Mouse (Mus musculus) cerebellum, adult (tissue): ENCODE results near the gene Ifit1.
A peak's percentile ranks its signal among the peaks of the same experiment; 100 is the strongest.
"Not testable (repeated sequence)": the region's sequence is repeated elsewhere in the genome, so short reads cannot be mapped to it uniquely, and the experiment has no call there.

Experiments used
- ATAC-seq: cut with Nextera tagmentation; 2 replicates; pipeline ENCODE4 v1.9.2; 2017; ENCODE audit warnings: mild to moderate bottlenecking, moderate library complexity, mixed read lengths; ENCODE audit not compliant: insufficient number of reproducible peaks, low FRiP score, low TSS enrichment

Ifit1 gene

DNA sequence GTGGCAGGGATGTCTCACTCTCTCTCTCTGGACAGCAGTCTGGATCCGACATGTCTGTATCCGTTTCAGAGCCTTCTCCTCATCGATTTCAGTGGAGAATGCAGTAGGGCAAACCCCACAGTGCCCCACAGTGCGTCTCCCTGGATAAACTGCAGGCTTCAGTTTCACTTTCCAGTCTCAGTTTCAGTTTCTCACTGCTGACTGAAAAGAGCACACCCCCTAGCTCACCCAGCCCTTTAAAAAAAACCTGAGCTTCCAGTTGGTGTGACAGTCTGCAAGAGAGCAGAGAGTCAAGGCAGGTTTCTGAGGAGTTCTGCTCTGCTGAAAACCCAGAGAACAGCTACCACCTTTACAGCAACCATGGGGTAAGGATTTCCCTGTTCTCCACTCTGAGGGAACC is at the start of gene Ifit1, which contains the start of gene Ifit1bl2:
TSS of gene Ifit1 (plus strand) at position 249 of the 400 bp plus-strand sequence.
TSS of gene Ifit1bl2 (minus strand) at position 121 of the 400 bp plus-strand sequence.
- ATAC-seq = no peak

DNA sequence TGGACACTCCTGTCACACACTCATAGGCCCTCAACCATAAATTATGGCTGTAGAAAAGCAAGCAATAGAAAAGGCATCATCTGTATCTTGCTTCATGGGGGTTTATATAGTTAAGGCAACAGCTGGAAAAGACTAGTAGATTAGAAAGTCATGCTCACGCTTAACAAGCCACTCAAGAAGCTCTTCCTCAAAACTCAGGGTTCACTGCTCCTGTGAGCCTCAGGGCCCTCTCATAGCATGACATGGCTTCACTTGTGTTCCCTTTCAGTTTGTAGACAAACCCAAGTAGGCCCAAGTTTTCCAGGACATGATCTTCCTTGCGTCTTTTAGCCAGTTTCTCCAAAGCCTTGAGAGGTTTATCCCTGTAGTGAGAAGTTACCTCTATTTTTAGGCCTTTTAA is 47.2 kb upstream of the Ifit1 start:
- ATAC-seq = no peak

DNA sequence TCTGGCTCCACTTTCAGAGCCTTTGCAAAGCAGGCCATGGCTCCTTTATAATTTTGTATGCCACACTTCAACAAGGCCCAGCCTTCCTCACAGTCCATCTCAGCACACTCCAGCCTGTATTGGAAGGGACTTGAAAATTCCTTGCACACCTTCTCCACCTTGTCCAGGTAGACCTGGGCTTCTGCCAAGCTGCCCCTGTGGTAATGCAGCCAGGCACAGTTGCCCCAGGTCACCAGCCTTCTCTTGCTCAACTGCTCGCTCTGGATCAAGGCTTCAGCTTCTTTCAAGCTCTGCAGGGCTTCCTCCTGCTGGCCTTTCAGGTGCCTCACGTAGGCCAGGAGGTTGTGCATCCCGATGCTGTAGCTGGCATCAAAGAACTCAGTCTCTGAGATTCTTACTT is 46.1 kb upstream of the Ifit1 start:
- not testable (repeated sequence) for ATAC-seq

DNA sequence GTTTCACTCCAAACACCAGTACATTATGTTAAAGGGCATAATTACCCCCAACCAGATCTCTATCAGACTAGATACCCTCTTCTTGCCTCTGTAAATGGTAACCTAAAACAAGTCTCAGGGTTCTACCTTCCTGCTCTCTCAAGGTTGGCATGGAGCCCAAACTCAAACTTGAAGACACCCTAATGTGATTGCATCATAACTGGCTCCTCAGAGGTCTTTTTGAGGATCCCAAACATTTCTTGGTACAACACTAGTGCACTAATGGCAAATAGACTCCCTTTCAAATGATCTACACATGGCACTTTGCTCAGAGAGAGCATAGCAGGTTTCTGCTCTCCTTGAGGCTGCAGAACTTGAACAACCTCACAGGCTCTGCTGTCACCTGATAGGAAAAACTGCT is 43.9 kb upstream of the Ifit1 start:
- no peak for ATAC-seq

DNA sequence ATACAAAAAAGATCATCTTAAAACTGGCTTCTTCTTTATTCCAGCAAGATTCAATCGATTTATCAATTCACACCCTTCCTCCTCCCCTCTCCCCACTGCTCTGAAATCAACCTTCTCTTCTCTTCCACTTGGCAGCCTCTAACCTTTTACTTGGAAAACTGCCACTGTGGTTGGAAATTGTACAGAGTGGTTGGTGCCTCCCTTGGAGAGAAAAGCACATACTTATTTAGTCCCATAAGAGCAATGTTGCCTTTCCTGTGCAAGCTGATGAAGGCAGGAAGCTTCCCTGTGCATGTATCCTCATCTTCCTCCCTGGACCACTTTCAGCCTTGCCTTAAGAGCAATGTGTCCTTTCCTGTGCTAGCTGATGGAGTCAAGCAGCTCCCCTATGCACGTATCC is 42.3 kb upstream of the Ifit1 start:
- 0 out of 2 replicates have a peak, but pooled peaks have one; percentile 51 for ATAC-seq

DNA sequence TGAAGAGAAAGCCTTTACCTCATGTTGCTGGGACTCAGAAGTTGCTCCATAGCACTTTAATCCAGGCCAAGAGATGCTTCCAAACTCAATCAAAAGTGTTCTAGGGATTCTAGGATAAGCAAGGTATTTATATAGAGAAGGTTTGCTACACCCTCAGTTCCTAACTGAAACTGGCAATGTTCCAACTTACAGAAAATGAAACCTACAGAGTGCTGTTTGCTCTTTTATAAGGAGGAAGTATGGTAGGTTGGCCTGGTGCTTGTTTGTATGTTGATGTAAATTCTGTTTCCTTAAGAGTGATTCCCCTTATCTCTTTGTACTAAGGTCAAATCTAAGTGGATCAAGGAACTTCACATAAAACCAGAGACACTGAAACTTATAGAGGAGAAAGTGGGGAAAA is 41.4 kb upstream of the Ifit1 start:
- ATAC-seq = not testable (repeated sequence)

DNA sequence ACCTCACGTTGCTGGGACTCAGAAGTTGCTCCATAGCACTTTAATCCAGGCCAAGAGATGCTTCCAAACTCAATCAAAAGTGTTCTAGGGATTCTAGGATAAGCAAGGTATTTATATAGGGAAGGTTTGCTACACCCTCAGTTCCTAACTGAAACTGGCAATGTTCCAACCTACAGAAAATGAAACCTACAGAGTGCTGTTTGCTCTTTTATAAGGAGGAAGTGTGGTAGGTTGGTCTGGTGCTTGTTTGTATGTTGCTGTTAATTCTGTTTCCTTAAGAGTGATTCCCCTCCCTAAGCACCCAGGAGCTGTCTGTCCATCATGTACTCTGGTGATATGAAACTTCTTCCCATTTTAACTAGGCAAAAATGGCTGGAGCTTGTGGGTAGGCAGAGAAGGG is 38.8 kb upstream of the Ifit1 start, which contains the start of gene Ifit1bl1:
TSS of gene Ifit1bl1 (minus strand) at position 69 of the 400 bp plus-strand sequence.
- not testable (repeated sequence) for ATAC-seq

DNA sequence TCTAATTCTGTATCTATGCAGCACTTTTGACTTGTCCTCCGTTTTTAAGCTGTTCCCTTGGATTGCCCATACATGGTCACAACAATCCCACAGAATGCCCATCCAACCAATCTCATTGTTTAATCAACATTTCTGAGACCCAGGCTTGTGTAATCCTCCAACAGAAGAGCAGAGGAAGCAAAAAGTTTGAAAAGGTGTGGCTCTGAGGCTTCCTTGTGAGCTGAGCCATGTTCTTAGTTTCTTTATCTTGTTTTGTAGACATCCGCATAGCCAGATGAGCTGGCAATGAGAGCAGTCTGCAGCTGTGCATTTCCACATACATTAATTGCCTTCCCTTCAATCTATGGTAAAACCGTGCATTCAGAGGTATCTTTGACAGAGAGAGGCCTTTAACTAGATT is 35.2 kb upstream of the Ifit1 start:
- no peak for ATAC-seq

DNA sequence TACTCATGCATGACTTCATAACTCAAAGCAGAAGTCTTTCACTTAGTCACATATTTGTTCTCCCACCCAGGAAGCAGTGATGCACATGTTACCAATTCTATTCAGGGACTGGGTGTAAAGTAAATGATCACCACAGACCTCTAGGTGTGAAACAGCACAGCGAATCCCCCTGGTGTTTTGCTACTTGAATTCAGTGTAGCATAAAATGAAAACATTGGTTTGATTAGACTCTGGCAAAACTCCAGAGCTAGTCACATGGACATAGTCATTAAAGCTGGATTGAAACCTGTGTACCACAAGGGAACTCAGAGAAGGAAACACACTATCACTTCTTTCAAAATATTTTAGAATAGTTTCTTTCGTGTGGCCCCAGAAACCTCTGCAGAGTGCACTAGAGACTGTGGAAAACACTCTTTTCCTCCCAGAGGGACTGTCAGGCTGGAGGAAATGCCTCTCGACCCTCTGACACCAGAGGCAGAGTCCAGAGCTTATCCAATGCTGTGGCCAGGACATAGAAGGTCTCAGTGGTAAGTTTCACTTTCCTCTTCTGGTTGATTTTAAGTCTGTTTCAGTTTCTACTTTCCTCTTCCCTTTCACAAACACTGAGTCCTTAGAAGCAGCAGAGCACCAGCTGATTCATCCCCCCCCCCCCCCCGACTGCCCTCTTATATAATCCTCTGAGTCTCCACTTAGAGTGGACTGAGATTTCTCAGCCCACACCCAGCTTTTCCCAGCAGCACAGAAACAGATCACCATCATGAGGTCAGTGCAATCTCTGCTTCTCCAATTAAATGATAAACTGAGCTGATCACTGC is 33.2 kb upstream of the Ifit1 start, which contains the start of gene Ifit3b:
TSS of gene Ifit3b (plus strand) at position 734 of the 815 bp plus-strand sequence.
- peak; percentile 38 for ATAC-seq

DNA sequence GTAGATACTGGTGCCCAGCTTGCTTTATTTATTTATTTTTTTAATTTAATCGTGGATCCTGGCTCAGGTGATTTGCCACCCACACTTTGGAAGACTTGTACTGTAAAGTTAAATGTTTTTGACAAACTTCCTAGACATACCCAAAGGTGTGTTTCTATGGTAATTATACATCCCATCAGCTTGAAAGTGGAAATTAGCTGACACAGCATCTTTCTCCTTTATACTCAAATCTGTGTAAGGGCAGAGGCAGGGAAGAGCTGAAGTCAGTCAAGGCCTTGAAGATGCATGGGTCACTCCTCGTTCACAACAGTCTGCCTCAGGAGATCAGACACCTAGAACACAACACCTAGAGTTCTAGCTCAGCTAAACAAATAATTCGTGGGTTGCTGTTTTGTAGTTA is 30.6 kb upstream of the Ifit1 start:
- not testable (repeated sequence) for ATAC-seq

DNA sequence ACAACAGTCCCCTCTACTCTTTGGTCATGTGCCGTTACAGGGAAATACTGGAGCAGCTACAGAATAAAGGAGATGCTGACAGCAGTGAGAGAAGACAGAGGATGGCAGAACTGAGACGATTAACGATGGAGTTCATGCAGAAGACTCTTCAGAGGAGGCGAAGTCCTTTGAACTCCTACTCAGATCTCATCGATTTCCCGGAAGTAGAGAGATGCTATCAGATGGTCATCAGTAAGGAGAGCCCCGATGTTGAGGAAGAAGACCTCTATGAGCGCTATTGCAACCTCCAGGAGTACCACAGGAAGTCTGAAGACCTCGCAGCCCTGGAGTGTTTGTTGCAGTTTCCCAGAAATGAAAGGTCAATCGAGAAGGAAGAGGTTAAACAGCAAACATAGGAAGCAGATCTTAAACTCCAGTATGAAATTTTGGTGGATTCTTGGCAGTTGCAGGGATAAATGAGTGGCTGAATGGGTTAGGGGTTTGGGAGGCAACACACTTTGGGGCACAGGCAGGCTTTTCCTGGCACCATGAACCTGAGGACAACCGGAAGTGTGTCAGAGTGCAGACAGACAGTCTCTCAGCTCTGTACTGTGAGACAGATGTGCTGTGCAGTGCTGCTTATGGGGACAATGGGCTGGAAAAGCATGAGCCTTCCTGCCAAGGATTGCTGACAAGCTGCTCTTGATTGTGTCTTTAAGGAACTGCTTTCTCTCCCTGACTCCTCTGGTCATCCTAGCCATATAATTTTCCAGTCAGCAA is 28.2 kb upstream of the Ifit1 start:
- not testable (repeated sequence) for ATAC-seq

DNA sequence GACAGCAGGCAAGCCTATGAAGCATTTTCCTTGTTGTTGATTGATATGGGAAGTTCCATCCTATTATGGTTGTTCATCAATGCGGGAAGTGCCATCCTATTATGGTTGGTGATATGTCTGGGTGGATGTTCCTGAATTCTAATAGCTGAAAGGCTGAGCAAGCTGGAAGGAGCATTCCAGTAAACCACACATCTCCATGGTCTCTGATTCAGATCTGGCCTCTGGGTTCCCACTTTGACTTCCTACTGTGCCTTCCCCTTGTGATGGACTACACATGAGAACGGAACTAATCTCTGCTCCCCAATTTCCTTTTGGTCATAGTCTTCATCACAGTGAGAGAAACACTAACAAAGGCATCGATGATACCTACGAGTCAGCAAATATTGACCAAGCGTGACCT is 19.8 kb upstream of the Ifit1 start:
- no peak for ATAC-seq

DNA sequence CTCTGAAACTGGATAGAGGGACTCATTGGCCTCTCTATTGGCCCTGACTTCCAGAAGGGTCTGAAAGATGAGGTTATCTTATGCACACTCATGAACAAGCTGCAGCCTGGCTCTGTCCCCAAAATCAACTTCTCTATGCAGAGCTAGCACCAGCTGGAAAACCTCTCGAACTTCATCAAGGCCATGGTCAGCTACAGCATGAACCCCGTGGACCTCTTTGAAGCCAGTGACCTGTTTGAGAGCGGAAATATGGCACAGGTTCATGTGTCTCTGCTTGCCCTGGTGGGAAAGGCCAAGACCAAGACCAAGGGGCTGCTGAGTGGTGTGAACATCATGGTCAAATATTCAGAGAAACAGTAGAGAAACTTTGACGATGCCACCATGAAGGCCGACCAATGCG is 16.9 kb upstream of the Ifit1 start:
- ATAC-seq = no peak

DNA sequence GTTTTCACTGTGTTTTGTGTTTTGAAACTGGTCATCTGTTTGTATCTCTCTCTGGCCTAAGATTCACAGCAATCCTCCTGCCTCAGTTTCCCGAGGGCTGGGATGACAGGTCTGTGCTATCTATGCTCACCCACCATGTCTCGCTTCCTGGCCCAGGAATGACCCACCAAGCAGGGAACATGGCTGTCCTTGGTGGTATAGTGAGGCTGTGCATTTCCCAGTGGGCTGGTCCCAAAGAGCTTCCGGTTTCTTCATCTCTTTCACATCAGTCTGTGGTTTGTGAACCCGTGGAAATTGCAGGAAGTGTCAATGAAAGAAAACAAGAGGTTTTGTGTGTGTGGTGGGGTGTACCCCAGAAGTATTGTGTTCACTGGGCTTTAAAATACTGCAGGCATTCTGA is 16.0 kb upstream of the Ifit1 start:
- ATAC-seq = no peak

DNA sequence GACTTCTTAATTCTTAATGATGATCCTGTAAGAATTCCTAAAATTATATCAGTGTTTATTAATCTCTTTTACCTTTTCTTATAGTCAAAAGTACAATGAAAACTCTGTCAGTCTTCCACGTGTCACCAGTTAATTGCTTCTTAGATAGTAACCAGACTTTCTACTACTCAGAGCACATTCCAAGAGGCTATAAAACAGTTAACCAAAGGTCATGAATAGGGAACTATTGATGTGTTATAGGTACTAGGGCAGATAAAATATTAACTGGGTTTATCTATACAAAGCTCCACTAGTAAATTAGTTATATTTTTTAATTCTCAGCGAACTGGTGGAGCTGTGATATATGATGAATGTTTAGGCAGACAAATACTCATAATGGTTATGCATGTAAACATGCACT is 13.2 kb upstream of the Ifit1 start:
- ATAC-seq = no peak

DNA sequence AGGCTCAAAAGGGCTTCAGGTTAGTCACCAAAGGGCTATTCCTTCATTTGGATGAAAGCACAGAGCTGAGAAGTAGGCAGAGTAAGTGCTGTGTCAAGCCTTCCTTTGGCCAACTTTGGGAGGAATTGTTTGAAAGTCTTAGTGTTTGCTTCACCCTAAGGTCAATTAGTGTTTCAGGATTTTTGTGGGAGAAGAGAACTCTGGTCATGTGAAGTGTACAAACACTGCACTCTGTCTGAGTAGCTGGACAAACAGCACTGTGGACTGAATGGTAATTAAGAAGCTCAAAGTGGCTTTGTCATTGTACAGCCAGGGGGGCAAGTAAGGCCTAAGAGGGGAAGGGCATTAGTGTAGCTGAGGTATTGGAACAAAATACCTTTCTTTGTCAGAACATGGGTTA is 9.2 kb upstream of the Ifit1 start:
- no peak for ATAC-seq

DNA sequence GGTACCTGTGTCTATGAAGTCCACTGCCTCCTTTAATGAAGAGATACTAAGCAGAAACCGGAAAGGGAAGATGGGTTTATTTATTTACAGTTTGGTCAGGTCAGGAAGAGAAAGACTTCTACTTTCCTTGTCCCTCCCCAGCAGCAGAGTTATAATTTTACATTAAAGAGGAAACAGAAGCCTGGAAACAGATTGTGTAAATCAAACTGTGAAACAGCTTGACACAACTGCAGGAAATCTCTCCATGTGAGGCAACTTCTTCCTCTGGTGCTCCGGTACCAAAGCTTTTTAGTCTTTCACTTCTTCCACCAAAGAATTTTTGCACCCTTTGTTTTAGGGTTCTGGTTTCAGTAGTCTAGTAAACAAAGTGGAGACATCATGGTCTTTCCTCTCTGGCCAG is 7.2 kb upstream of the Ifit1 start:
- no peak for ATAC-seq

DNA sequence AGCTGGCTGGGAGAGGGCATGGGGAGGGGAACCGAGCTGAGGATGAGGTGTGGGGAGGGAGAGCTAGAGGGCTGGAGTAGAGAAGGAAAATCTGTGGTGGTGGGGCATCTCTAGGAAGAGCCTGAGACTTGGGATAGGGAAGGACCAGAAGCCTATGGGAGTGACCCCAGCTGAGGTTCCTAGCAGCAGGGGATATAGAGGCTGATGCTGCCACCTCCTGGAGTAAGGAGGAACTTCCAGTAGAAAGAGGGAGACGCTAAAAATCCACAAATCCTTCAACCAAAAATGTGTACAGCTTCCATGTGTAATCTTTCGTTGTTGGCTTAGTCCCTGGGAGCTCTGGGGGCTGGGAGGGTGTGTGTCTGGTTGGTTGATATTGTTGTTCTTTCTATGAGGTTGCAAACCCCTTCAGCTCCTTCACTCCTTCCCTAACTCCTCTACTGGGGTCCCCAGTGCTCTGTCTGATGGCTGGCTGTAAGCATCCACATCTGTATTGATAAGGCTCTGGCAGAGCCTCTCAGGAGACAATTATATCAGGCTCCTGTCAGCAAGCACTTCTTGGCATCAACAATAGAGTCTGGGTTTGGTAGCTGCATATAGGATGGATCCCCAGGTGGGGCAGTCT is 3.6 kb upstream of the Ifit1 start:
- ATAC-seq = no peak

DNA sequence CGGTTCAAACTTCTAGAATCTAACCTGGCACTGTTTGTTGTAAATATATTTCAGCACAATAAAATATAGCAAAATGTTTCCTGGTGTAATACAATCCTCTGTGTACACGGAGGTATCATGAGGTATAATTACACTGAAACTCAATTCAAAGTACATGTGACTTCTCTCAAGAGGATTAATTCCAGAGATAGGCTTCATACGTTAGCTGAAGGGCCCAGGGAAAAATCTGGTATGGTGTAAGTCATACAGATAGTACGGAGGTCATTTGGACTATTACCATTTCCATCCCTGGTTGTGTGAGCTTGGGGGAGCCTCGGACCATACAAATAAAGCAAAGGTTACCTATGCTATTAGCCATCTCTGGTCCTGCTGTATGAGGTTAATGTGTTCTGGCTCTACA is 1.9 kb downstream of the Ifit1 start:
- ATAC-seq = no peak

DNA sequence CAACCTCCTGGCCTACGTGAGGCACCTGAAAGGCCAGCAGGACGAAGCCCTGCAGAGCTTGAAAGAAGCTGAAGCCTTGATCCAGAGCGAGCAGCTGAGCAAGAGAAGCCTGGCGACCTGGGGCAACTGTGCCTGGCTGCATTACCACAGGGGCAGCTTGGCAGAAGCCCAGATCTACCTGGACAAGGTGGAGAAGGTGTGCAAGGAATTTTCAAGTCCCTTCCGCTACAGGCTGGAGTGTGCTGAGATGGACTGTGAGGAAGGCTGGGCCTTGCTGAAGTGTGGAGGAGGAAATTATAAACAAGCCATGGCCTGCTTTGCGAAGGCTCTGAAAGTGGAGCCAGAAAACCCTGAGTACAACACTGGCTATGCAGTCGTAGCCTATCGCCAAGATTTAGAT is 7.0 kb downstream of the Ifit1 start:
- not testable (repeated sequence) for ATAC-seq

DNA sequence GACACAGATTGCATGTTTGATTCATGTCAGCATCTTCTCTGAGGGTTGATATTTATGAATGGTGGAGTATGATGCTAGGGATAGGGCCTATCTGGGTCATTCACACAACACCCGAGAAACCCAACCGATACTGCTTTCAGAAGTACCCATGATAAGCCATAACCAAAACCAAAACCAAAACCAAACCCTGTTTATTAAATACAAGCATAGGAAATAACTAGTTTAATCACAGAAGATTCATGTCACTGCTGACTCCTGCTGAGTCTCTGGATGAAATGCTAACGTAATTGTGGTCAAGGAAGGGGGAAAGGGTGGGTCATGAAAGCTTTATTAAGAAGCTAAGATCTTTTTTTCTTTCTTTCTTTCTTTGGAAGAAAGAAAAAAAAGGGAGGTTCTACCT is 9.6 kb downstream of the Ifit1 start:
- ATAC-seq = no peak
